Mouse (Mus musculus): ENCODE results near the gene Dus1l. TPM values are rescaled to one million over a fixed set of nuclear protein-coding genes. Genes with fewer than 3 reads are reported as not detected.
"Not testable (repeated sequence)": the region's sequence is repeated elsewhere in the genome, so short reads cannot be mapped to it uniquely, and the experiment has no call there.

Gene Dus1l
- polyA plus RNA-seq, 1 experiment from 2014 or later, result 61.4 TPM

DNA sequence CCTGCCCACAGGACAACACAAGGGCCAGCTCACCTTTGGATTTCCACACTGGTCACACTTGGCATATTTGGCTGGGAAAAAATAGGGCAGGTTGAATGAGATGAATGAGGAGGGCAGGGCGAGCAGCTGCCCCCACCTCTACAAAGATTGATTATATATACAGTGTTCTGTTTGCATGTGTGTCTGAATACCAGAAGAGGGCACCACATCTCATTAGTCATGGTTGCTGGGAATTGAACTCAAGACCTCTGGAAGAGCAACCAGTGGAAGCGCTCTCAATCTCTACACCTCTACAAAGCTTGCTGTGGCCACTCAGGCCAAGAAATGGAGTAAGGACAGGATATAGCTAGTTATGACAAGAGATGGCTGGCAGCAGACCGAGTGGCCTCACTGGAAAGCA is 6.4 kb downstream of the Dus1l start:
- H3K4me1 ChIP-seq, result peaks cover 18% of the 10 kb centered on the region
- no peak overlapping the region for H3K27ac ChIP-seq (replicated peaks)
- ATAC-seq (ENCODE audit: insufficient number of reproducible peaks, low FRiP score, low TSS enrichment, low read depth), result no peak
- no peak overlapping the region for H3K9ac ChIP-seq
- no peaks in the 10 kb centered on the region for H3K9me3 ChIP-seq (replicated peaks)
- no peaks in the 10 kb centered on the region for H3K27me3 ChIP-seq
- 90% methylated on average over 3 of the region's 3 CpGs for WGBS
- peaks cover 84% of the 10 kb centered on the region for H3K36me3 ChIP-seq
- H3K4me3 ChIP-seq (replicated peaks), result no peak overlapping the region
- no peak overlapping the region for H3K4me2 ChIP-seq (replicated peaks)

DNA sequence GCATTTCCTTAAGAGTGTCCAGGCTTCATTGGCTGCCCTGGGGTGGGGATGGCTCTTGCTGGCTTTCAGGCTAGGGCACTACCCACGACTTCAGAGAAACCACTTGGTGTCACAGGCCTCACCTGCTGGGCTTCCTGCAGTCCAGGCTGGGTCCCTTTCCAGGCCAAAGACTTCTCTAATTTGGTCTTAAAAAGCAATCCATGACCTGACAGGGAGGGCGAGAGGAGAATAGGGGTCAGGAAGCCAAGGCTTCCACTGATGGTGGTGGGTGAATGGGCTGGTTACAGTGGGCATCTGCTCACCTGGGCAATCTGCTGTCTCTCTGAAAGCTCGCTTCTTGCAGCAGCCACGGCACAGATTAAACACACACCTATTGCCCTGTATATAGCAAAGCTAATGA is 6.8 kb downstream of the Dus1l start:
- H3K4me3 ChIP-seq (replicated peaks), result no peak overlapping the region
- H3K4me2 ChIP-seq (replicated peaks), result no peak overlapping the region
- H3K4me1 ChIP-seq, result peaks cover 15% of the 10 kb centered on the region
- WGBS, result 79% methylated on average over 4 of the region's 4 CpGs
- H3K27me3 ChIP-seq, result no peaks in the 10 kb centered on the region
- H3K9me3 ChIP-seq (replicated peaks), result no peaks in the 10 kb centered on the region
- H3K27ac ChIP-seq (replicated peaks), result no peak overlapping the region
- H3K9ac ChIP-seq, result no peak overlapping the region
- H3K36me3 ChIP-seq, result peaks cover 80% of the 10 kb centered on the region
- no peak for ATAC-seq (ENCODE audit: insufficient number of reproducible peaks, low FRiP score, low TSS enrichment, low read depth)

DNA sequence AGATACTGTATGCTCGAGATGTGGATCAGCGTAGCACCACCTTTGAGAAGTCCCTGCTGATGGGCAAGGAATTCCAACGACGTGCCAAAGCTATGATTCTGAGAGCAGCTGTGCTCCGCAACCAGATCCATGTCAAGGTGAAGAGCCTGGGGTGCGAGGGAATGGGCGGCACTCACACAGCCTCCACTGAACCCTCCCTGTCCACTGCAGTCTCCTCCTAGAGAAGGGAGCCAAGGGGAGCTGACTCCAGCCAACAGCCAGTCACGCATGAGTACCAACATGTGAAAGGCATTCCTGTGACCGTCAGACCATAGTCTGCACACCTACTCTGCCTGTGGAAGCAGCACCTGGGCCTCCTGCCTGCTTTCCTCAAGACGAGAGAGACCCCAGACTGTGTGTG is 7.7 kb downstream of the Dus1l start:
- not testable (repeated sequence) for ATAC-seq (ENCODE audit: insufficient number of reproducible peaks, low FRiP score, low TSS enrichment, low read depth); H3K4me3 ChIP-seq (replicated peaks)
- H3K4me1 ChIP-seq, result peaks cover 14% of the 10 kb centered on the region

DNA sequence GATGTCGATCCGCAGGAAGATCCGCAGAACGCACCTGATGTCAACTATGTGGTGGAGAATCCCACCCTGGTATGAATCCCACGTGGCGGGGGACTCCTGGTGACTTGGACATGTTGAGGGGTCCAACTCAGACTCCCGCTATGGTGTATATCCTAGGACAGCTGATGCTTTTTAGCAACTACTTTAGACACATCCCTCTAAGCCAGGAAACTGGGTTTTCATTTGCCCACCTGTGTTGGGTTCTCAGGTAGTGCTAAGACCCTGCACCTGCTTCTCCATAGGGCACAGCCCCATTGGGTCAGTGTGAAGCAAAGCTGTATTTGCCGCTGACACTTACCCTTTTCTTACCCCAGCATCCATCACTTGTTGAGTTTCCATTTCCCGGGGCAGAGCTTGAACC is 11.1 kb downstream of the Dus1l start:
- Histone ChIP-seq H3K4me2 (replicated peaks) (peak overlapping the region; percentile 85), H3K36me3 (peaks cover 47% of the 10 kb centered on the region), H3K4me3 (replicated peaks) (peak overlapping the region; percentile 94), H3K4me1 (peaks cover 22% of the 10 kb centered on the region), H3K9ac (peak overlapping the region; percentile 86), H3K27ac (replicated peaks) (no peak overlapping the region), H3K9me3 (replicated peaks) (no peaks in the 10 kb centered on the region), H3K27me3 (no peaks in the 10 kb centered on the region)
- ATAC-seq (ENCODE audit: insufficient number of reproducible peaks, low FRiP score, low TSS enrichment, low read depth), result no peak
- 30% methylated on average over 9 of the region's 9 CpGs for WGBS

More for the DNA sequence above, 7.7 kb downstream of the Dus1l start:
- H3K27me3 ChIP-seq; H3K9ac ChIP-seq; H3K4me2 ChIP-seq (replicated peaks); H3K9me3 ChIP-seq (replicated peaks); H3K27ac ChIP-seq (replicated peaks): not testable (repeated sequence)
- WGBS, result 82% methylated on average over 9 of the region's 10 CpGs
- peaks cover 71% of the 10 kb centered on the region for H3K36me3 ChIP-seq

DNA sequence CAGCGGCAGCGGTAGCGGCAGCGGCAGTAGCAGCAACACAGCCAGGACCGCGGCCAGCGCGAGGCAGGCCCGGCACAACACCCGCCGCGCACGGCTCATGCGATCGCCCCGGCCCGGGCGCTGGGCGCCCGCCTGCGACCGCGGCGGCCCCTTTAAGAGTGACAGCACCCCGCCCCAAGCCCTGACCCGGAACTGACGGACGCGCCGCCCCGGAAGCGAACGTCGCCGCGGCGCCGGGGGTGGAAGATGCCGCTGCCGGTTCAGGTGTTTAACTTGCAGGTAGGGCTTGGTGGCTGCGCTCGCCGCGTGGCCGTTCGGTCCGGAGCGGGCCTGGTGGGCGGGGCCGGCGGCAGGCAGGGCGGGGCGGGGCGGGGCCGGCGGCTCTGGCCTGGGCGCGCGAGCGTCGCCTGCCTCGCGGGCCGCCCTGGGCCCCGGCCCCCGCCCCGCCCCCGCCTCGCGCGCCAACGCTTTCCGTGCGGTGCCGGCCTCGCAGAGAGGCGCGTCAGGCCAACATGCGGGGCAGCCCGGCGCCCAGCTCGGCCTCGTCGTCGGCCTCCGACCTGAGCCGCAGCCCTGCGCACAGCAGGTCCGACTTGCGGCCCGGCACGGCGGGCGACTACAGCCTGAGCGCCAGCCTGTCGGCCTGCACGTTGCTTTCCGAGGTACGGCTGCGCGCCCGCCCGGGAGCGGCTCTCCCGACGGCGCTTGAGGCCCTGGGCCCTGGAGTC is 12.0 kb downstream of the Dus1l start, which contains the start of the genes Rfng and Gps1:
TSS of gene Rfng (minus strand) at position 144 of the 728 bp plus-strand sequence.
TSS of gene Gps1 (plus strand) at position 209 of the 728 bp plus-strand sequence.
- Histone ChIP-seq H3K36me3 (peaks cover 38% of the 10 kb centered on the region), H3K4me2 (replicated peaks) (peak within 1 kb of the TSS; percentile 85), H3K9me3 (replicated peaks) (no peaks in the 10 kb centered on the region), H3K4me3 (replicated peaks) (peak within 1 kb of the TSS; percentile 94), H3K9ac (peak within 1 kb of the TSS; percentile 86), H3K4me1 (peaks cover 22% of the 10 kb centered on the region), H3K27me3 (no peaks in the 10 kb centered on the region), H3K27ac (replicated peaks) (peak within 1 kb of the TSS; percentile 83)
- under 1% methylated on average over 71 of the region's 107 CpGs for WGBS
- peak; percentile 83 for ATAC-seq (ENCODE audit: insufficient number of reproducible peaks, low FRiP score, low TSS enrichment, low read depth)

DNA sequence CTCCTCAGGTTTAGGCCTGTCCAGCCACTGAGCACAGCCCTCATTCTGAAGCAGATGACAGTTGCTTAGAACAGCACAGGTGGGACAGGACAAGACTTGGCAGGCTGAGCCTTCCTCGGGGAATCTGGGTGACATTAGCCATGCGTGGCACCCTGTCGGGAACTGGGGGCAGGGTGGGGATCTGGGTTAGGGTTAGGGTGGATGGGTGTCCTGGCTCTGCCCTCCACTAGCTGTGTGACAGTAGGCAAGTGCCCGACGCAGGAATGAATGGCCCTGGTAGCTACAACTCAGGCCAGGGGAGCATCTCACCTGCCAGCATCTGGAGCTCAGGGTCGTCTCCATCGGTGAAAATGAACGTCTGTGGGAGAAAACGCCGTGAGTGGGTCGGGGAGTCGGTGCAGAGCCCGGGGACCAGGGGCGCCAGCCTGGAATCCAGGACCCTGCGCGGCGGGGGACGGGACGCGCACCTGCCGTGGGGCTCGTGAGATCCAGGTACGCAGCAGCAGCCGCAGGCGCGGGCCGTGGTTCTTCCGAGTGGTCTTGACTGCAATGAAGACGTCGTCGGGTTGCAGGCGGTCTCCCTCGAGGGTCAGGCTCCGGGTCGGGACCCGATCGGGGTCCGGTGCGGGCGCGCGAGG is 12.7 kb downstream of the Dus1l start:
- ATAC-seq (ENCODE audit: insufficient number of reproducible peaks, low FRiP score, low TSS enrichment, low read depth), result no peak
- Histone ChIP-seq H3K9ac (peak overlapping the region; percentile 86), H3K27me3 (no peaks in the 10 kb centered on the region), H3K4me3 (replicated peaks) (peak overlapping the region; percentile 94), H3K27ac (replicated peaks) (peak overlapping the region; percentile 83), H3K9me3 (replicated peaks) (no peaks in the 10 kb centered on the region), H3K36me3 (peaks cover 34% of the 10 kb centered on the region), H3K4me1 (peaks cover 22% of the 10 kb centered on the region), H3K4me2 (replicated peaks) (peak overlapping the region; percentile 85)
- WGBS, result 2% methylated on average over 42 of the region's 42 CpGs

DNA sequence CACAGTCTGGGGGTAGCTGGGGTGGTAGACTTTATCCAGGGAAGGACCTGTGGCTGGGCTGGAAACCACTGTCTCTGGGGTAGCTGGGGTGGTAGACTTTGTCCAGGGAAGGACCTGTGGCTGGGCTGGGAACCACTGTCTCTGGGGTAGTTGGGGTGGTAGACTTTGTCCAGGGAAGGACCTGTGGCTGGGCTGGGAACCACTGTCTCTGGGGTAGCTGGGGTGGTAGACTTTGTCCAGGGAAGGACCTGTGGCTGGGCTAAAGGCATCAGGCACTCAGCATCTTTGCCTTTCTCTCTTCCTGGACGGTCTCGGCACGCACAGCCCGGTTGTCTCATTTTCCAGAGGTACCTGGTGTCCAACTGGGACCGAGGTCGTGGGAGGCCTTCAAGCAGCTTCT is 14.8 kb downstream of the Dus1l start:
- not testable (repeated sequence) for ATAC-seq (ENCODE audit: insufficient number of reproducible peaks, low FRiP score, low TSS enrichment, low read depth); H3K27ac ChIP-seq (replicated peaks); H3K9ac ChIP-seq; H3K4me3 ChIP-seq (replicated peaks); H3K27me3 ChIP-seq; H3K4me2 ChIP-seq (replicated peaks); H3K9me3 ChIP-seq (replicated peaks)
- H3K36me3 ChIP-seq, result peaks cover 13% of the 10 kb centered on the region
- 94% methylated on average over 6 of the region's 6 CpGs for WGBS
- H3K4me1 ChIP-seq, result peaks cover 24% of the 10 kb centered on the region

DNA sequence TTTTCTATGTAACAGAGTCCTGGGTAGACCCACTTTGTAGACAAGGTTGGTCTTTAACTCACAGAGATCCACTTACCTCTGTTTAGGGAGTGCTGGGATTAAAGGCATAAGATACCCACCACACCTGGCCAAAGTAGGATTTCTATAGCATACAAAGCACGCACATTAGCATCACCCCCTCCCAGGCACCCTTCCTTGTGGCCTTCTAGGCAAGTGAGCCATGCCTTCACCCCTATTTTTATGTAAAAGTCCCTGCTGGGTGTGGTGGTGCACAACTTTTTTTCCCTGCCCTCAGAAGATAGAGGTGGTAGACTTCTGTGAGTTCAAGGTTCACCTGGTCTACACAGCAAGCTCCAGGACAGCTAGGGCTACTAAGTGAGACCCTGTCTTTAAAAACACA is 16.3 kb downstream of the Dus1l start:
- Histone ChIP-seq H3K4me1 (peaks cover 21% of the 10 kb centered on the region), H3K4me3 (replicated peaks) (no peak overlapping the region), H3K27ac (replicated peaks) (no peak overlapping the region), H3K9ac (no peak overlapping the region), H3K9me3 (replicated peaks) (no peaks in the 10 kb centered on the region), H3K36me3 (peaks cover 9% of the 10 kb centered on the region; the same call in 1 of the 2 replicates), H3K4me2 (replicated peaks) (no peak overlapping the region), H3K27me3 (no peaks in the 10 kb centered on the region)
- no peak for ATAC-seq (ENCODE audit: insufficient number of reproducible peaks, low FRiP score, low TSS enrichment, low read depth)
- WGBS, result 88% methylated on average over 1 of the region's 1 CpGs

DNA sequence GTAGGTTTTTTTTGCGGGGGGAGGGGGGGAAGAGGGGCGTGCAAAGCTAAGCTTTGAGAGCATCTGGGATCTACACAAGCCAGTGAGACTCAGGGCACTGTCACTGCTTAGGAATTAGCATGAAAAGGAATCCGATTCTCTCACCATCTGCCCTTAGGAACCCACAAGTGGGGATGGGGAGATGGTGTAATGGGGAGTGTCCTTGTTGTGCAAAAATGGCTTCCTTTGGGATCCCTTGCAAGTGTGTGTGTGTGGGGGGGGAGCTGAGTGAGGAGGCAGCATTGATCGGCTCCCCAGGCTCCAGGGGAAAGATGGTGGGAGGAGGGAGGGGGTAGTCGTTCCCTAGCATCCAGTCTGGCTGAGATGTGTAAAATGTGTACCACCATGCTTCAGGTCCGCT is 19.1 kb downstream of the Dus1l start:
- Histone ChIP-seq H3K4me1 (peaks cover 9% of the 10 kb centered on the region), H3K9ac (no peak overlapping the region), H3K4me3 (replicated peaks) (no peak overlapping the region), H3K36me3 (peaks cover 9% of the 10 kb centered on the region; the same call in 1 of the 2 replicates), H3K9me3 (replicated peaks) (no peaks in the 10 kb centered on the region), H3K4me2 (replicated peaks) (no peak overlapping the region), H3K27me3 (no peaks in the 10 kb centered on the region), H3K27ac (replicated peaks) (no peak overlapping the region)
- no peak for ATAC-seq (ENCODE audit: insufficient number of reproducible peaks, low FRiP score, low TSS enrichment, low read depth)
- 22% methylated on average over 6 of the region's 6 CpGs for WGBS

DNA sequence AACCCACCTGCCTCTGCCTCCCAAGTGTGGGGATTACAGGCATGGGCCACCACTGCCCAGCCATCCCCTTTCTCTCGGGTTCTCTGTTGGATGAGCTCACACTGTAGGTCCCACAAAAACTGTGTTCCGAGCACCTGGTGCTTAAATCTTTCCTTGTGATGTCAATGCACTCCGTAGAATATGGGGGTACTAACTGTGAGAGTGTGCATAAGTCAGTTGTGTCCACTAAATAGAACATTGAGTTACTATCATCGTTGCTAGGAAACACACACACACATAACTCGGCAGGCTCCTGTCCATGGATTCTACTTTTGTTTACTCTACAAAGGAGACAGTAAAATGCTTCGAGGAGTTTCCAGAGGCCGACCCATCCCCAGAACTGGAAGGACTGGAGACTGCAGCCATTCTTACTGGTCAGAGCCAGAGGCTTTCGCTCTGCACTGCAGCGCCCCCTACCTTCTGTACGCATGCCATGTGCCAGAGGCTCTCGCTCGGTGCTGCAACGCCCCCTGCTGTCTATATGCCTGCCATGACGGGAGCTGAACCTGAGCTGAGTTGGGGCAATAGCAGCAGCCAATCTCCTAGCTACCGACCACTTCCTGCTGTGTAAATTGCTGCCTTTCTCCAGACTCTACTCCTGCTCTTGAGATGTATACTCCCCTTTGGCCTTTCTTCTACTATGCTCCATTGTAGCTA is 20.3 kb downstream of the Dus1l start:
- Histone ChIP-seq H3K36me3 (0 out of 2 replicates have a peak, but pooled peaks cover 4% of the 10 kb centered on the region), H3K9me3 (replicated peaks) (no peaks in the 10 kb centered on the region), H3K27me3 (no peaks in the 10 kb centered on the region), H3K4me2 (replicated peaks) (no peak overlapping the region), H3K4me1 (peaks cover 9% of the 10 kb centered on the region), H3K27ac (replicated peaks) (no peak overlapping the region), H3K9ac (no peak overlapping the region), H3K4me3 (replicated peaks) (no peak overlapping the region)
- peak; percentile 86 for ATAC-seq (ENCODE audit: insufficient number of reproducible peaks, low FRiP score, low TSS enrichment, low read depth)
- 26% methylated on average over 15 of the region's 15 CpGs for WGBS

DNA sequence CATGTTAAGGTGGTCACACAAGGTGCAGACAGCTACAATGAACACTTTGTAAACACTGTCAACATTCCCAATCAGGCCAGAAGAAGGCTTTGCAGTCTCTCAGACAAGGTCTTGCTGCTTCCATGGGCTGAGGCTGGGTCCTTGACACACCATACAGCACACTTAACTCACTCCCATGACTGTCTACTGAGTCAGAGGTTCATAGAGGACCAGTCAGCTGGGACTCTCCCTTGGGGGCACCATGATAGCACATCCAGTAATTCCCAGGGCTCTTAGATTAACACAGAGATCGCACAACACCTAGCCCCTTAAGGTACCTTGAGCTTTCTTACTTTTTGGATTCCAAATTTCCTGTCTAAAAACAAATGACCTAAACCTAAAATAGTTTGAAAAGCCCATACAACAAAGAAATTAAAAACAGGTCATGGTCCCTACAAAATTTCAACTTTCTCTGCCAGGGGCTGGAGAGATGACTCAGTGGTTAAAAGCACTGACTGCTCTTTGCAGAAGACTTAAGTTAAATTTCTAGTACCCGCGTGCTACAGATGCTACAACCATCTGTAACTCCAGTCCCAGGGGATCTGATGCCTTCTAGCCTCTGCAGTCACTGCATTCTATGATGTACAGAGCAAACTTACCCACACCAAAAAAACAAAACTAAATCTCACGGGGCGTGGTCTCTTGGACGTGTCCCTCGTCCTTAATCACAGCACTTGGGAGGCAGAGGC is 22.6 kb downstream of the Dus1l start:
- H3K27ac ChIP-seq (replicated peaks), result no peak overlapping the region
- no peaks in the 10 kb centered on the region for H3K27me3 ChIP-seq
- no peaks in the 10 kb centered on the region for H3K36me3 ChIP-seq
- peaks cover 9% of the 10 kb centered on the region for H3K4me1 ChIP-seq
- H3K4me3 ChIP-seq (replicated peaks), result no peak overlapping the region
- H3K9ac ChIP-seq, result no peak overlapping the region
- 71% methylated on average over 7 of the region's 7 CpGs for WGBS
- no peak overlapping the region for H3K4me2 ChIP-seq (replicated peaks)
- ATAC-seq (ENCODE audit: insufficient number of reproducible peaks, low FRiP score, low TSS enrichment, low read depth), result no peak
- H3K9me3 ChIP-seq (replicated peaks), result no peaks in the 10 kb centered on the region

All from embryonic facial prominence, embryonic 15.5 days (tissue).